Mouse (Mus musculus) heart, postnatal 0 days (tissue): ENCODE measurements around the gene Ifitm3. TPM values are rescaled to one million over a fixed set of nuclear protein-coding genes. Genes with fewer than 3 reads are reported as not detected.

Source experiments
- ATAC-seq: fragments of 200-750 bp; cut with Nextera tagmentation; 2 replicates; pipeline ENCODE4 v1.8.0; 2017; ENCODE audit warnings: low read depth, moderate number of reproducible peaks, moderate library complexity; ENCODE audit not compliant: insufficient read depth
- DNase-seq: peaks from one replicate; pipeline ENCODE4 v3.0.0-alpha.2; 2016; ENCODE audit warnings: low spot score
- H3K27ac ChIP-seq: fragments of 300-500 bp; sonication (generic); 2 replicates; pipeline ENCODE4 v1.5.1; 2014; ENCODE audit warnings: low read depth, mild to moderate bottlenecking
- H3K27me3 ChIP-seq: fragments of 300-500 bp; sonication (generic); 2 replicates; pipeline ENCODE4 v1.6.1; 2014; ENCODE audit warnings: low read length, mixed read lengths; ENCODE audit not compliant: control insufficient read depth, insufficient read depth
- H3K36me3 ChIP-seq: fragments of 300-500 bp; sonication (generic); replicated peaks from 2 replicates; pipeline ENCODE4 v1.6.1; 2014; ENCODE audit warnings: low read length, mixed read lengths; ENCODE audit not compliant: control insufficient read depth, insufficient read depth
- H3K4me1 ChIP-seq: fragments of 300-500 bp; sonication (generic); 2 replicates; pipeline ENCODE4 v1.6.1; 2014; ENCODE audit warnings: antibody characterized with exemption; ENCODE audit not compliant: control insufficient read depth, insufficient read depth
- H3K4me2 ChIP-seq: fragments of 300-500 bp; sonication (generic); 2 replicates; pipeline ENCODE4 v1.6.1; 2014; ENCODE audit warnings: low read depth, mild to moderate bottlenecking, low read length, moderate library complexity
- H3K4me3 ChIP-seq: fragments of 300-500 bp; sonication (generic); 2 replicates; pipeline ENCODE4 v1.5.1; 2014; ENCODE audit warnings: low read depth, low read length
- H3K9ac ChIP-seq: fragments of 300-500 bp; sonication (generic); replicated peaks from 2 replicates; pipeline ENCODE4 v1.6.1; 2014; ENCODE audit warnings: low read depth, low read length, mixed read lengths
- H3K9me3 ChIP-seq: fragments of 300-500 bp; sonication (generic); replicated peaks from 2 replicates; pipeline ENCODE4 v1.6.1; 2016; ENCODE audit warnings: low read length; ENCODE audit not compliant: control insufficient read depth
- CTCF ChIP-seq: IDR thresholded peaks from 2 replicates; pipeline ENCODE4 v1.5.1; 2016; ENCODE audit warnings: antibody characterized with exemption, control low read depth, low read depth
- EP300 ChIP-seq: IDR thresholded peaks from 2 replicates; pipeline ENCODE4 v1.6.1; 2016; ENCODE audit warnings: antibody characterized with exemption, low read depth
- WGBS: fragments of 180-500 bp; shearing (Covaris S2); extraction: QIAGEN DNeasy Blood & Tissue Kit; methylation state at CpG from one replicate; pipeline ENCODE4 v1.1.7; 2014; 5-methylcytosine and 5-hydroxymethylcytosine counted together
- polyA plus RNA-seq: library from polyadenylated mRNA; unstranded; fragments of >200 nt; fragmentation: Nextera tagmentation; extraction: Ambion mirVana; gene quantifications from 2 replicates; pipeline ENCODE4 v1.2.1, GENCODE M21; 2015
- total RNA-seq: library from RNA; depleted of rRNA; stranded (reverse); fragments of >200 nt; gene quantifications from 2 replicates; pipeline ENCODE4 v1.2.3, GENCODE M21; 2014; ENCODE audit warnings: low replicate concordance

Gene Ifitm3
- total and polyA plus RNA-seq, 2 experiments from 2014 or later, result 148 to 230 TPM

DNA sequence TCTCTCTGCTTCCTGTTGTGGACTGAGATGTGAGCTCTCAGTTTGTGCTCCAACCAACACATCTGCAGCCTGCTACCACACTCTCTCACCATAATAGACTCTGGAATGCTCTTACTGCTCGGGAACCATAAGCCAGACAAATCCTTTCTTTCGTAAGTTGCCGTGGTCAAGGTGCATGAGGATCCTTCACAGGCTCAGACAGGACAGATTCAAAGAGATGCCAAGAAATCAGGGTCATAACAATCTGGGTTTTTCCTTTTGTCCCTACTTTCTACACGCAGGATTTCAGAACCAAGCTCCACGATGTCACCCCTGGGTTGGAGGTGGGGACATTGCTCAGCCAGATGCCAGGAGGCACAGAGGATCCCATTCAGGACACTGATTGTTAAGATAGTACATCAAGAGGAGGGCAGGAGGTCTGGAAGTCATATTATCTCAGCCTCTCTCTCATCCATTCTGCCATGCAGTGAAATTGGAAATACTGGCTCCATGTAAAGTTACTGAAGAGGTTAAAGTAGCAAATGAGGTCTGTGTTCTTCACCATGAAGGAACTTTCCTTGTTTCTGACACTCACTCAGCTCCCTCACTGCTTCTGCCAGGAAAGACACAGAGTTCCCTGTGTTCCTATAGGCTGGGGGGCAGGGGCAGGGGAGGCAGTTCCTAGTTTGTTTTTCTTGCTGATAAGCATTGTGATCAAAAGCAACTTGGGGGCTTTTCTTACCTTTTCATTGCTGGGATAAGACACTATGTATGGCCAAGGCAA is 7.1 kb downstream of the Ifitm3 start:
- no peak for ATAC-seq
- no peak for DNase-seq
- Histone ChIP-seq H3K4me3 (no peak overlapping the region), H3K9me3 (no peaks in the 10 kb centered on the region), H3K27ac (no peak overlapping the region), H3K9ac (no peak overlapping the region), H3K4me2 (no peak overlapping the region), H3K4me1 (0 out of 2 replicates have a peak, but pooled peaks cover under 1% of the 10 kb centered on the region), H3K36me3 (no peaks in the 10 kb centered on the region), H3K27me3 (no peaks in the 10 kb centered on the region)
- 52% methylated on average over 5 of the region's 5 CpGs for WGBS
- TF ChIP-seq EP300 (no peak), CTCF (no peak)

DNA sequence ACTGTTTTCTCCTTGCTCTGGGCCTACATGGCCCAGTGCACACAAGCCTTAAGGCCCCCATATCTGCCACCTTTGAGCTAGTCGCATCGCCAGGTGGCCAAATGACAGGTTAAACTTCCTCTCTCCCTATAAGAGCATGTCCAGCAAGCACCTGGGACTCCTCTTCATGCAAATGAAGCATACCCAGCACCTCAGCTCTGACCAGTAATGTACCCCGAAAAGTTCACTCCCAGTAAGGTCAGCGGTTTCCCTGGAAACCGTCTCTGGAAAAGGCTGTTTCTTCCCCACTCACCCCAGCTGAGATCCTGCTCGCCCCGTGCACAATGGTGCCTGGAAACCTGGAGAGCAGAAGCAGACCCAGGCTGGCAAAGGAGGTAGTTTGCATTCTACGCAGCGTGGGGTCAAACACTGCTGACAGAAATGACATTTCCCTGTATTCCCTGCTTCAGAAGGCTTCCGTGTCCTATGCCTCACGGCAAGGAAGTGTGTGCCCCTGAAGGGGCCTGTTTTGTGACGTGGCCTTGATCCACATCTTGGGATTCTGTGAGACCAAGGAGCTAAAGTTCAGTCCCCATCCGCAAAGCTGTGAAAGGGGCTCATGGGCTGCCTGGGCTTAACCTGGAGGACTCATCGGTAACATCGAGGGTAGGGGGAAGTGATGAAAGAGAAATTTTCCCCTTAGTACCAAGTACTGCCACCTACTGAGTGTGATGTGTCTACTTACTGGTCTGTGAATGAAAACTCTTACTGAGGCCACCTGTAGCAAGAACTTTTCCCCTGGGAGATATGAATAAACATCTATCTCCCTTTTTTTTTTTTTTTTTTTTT is 9.5 kb downstream of the Ifitm3 start:
- Histone ChIP-seq H3K4me2 (no peak overlapping the region), H3K4me3 (no peak overlapping the region), H3K9me3 (no peaks in the 10 kb centered on the region), H3K27me3 (no peaks in the 10 kb centered on the region), H3K9ac (no peak overlapping the region), H3K4me1 (no peaks in the 10 kb centered on the region), H3K27ac (no peak overlapping the region), H3K36me3 (no peaks in the 10 kb centered on the region)
- DNase-seq (no peak), ATAC-seq (no peak)
- 68% methylated on average over 15 of the region's 15 CpGs for WGBS
- TF ChIP-seq CTCF (no peak), EP300 (no peak)

DNA sequence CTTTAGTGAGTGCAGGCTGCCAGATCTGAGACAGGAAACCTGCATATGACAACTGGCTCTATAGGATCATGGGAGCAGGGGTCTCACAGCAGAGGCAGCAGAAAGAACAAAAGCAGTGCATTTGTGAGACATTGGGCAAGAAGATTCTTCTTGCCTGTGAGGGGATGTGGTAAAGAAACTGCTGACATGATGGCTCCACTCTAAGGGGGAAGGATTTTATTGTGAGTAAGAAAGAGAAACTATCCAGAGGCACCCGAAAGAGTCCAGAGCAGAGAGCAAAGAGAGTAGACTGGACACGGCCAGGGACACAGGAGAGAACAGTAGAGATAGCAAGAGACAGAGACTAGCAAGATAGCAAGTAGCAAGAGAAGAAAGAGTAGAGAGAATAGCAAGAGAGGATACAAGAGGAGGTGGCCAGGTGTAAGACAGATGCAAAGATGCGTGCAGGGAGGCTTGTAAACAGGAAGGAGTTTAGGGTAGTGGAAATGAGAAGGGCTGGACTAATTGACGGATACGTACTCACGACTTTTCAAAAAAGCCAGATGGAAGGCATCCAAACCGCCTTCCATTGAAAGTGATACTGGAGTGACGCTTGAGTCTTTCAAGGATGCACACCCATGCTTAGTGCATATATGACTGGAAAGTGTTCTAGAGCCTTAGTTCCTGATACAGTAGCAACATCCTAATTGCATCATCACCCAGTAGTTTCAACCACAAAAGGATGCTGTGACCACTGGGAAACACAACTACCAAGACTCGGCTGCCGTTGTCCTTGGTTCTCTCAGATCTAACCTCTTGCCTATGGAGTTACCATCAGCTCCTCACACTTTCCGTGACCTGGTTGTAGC is 11.5 kb downstream of the Ifitm3 start:
- TF ChIP-seq CTCF (no peak), EP300 (no peak)
- ATAC-seq, result no peak
- DNase-seq, result no peak
- H3K9ac ChIP-seq, result no peak overlapping the region
- no peak overlapping the region for H3K4me2 ChIP-seq
- no peaks in the 10 kb centered on the region for H3K4me1 ChIP-seq
- 76% methylated on average over 11 of the region's 11 CpGs for WGBS
- no peaks in the 10 kb centered on the region for H3K9me3 ChIP-seq
- no peak overlapping the region for H3K27ac ChIP-seq
- no peaks in the 10 kb centered on the region for H3K36me3 ChIP-seq
- H3K27me3 ChIP-seq, result no peaks in the 10 kb centered on the region
- H3K4me3 ChIP-seq, result no peak overlapping the region

DNA sequence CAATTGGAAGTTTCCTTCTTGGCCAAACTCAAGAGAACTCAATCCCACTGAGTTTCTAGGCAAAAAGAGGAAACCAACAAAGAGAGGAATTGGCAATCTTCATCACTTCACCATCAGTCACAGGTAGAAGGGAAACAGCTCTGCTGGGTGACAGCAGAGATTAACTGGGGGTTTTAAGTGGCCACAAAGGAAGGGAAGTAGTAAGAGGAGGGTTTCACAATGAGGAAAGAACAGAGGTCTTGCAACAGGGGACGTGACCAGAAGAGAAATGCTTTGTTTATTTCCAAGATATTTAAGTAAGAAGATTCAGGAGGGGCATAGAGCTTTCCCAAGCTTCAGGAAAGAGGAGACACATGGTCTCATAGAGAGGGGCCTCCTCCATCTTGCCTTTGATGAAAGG is 12.8 kb downstream of the Ifitm3 start:
- 37% methylated on average over 1 of the region's 1 CpGs for WGBS
- no peak for ATAC-seq
- Histone ChIP-seq H3K4me3 (no peak overlapping the region), H3K9me3 (no peaks in the 10 kb centered on the region), H3K27ac (no peak overlapping the region), H3K27me3 (no peaks in the 10 kb centered on the region), H3K9ac (no peak overlapping the region), H3K4me1 (no peaks in the 10 kb centered on the region), H3K36me3 (no peaks in the 10 kb centered on the region), H3K4me2 (no peak overlapping the region)
- TF ChIP-seq CTCF (no peak), EP300 (no peak)
- DNase-seq, result no peak

DNA sequence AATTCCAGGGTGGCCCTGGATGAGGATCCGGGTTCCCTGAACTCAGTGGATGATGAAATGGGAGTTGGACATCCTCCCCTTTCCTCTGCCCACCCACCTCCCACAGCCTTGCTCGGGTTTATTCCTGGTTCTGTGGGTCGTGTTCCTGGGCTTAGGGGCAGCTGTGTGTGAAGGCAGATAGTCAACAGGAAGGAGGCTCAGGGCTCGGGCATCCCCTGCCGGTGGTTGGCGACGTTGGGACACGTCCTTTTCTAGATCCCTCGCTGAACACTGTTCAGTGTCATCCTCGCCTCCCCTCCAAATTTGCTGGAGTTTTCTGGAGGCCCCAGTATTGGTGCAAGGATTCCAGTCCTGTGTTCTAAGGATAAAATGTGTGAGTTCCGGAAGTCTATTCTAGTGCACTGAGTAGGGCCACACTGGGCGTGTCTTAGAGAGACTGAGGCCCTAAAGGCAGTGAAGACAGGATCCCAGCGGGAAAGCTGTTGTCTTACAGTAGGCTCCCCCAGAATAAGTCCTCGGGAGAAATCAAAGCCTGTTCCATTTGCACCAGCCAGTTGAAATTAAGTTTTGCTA is 19.4 kb downstream of the Ifitm3 start:
- Histone ChIP-seq H3K36me3 (no peaks in the 10 kb centered on the region), H3K27me3 (no peaks in the 10 kb centered on the region), H3K4me3 (no peak overlapping the region), H3K27ac (no peak overlapping the region), H3K4me1 (no peaks in the 10 kb centered on the region), H3K4me2 (no peak overlapping the region), H3K9ac (no peak overlapping the region), H3K9me3 (no peaks in the 10 kb centered on the region)
- no peak for TF ChIP-seq CTCF
- TF ChIP-seq EP300, result no peak
- 72% methylated on average over 14 of the region's 14 CpGs for WGBS
- DNase-seq (no peak), ATAC-seq (no peak)
